Comparison of ENCODE assay signal across 15 mouse cellular contexts in the genomic region with DNA sequence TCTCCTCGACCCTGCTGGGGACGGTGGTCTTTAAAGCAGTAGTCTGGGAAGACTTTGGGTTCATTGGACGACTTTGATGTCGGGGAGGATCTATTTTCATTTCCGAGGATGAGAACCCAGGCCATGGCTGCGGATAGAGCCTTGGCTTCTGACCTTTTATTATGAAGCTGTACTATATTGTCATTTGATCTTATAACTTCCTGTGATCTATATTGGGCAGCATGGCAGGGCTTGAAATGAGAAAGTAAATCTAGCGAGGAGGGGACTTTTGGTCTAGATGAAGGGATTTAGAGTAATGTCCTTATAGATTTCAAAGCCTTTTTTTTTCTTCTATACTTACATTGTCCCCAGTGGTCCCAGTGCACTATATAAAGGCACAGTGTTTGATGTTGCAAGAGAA.
"Had no signal": no experiment of that assay in that cellular context is flagged by ENCODE, and none has a peak within 500 bp of the region (broad histone marks: within the 10 kb centered on the region; RNA-seq: fewer than 3 reads in every experiment).

No protein-coding gene starts in this region.

- ATAC-seq: hindbrain, postnatal 0 days; intestine, embryonic 15.5 days; intestine, postnatal 0 days; liver, embryonic 12.5 days had no signal

- DNase-seq: gastrocnemius, postnatal 14 days; gastrocnemius, postnatal 36 days; heart, adult 18-20 months; heart, postnatal 10 days; heart, postnatal 36 days; kidney, adult 18-20 months; kidney, adult 8-10 months; kidney, postnatal 10 days; kidney, postnatal 25 days; kidney, postnatal 4 days; left cerebral cortex, postnatal 4 days had no signal
